Mouse (Mus musculus) embryonic facial prominence, embryonic 10.5 days (tissue): ENCODE results near the gene Klhdc10. TPM values are rescaled to one million over a fixed set of nuclear protein-coding genes. Genes with fewer than 3 reads are reported as not detected.

Experiments
- DNase-seq: peaks from one replicate; pipeline ENCODE4 v3.0.0-alpha.2; 2017; ENCODE audit warnings: low spot score
- H3K27ac ChIP-seq: fragments of 300-500 bp; sonication (generic); replicated peaks from 2 replicates; pipeline ENCODE4 v1.5.1; 2016; ENCODE audit warnings: mild to moderate bottlenecking
- H3K27me3 ChIP-seq: fragments of 300-500 bp; sonication (generic); replicated peaks from 2 replicates; pipeline ENCODE4 v1.6.1; 2016; ENCODE audit warnings: low read depth, mild to moderate bottlenecking; ENCODE audit not compliant: poor library complexity, severe bottlenecking
- H3K36me3 ChIP-seq: fragments of 300-500 bp; sonication (generic); replicated peaks from 2 replicates; pipeline ENCODE4 v1.6.1; 2016; ENCODE audit warnings: mild to moderate bottlenecking, moderate library complexity
- H3K4me1 ChIP-seq: fragments of 300-500 bp; sonication (generic); 2 replicates; pipeline ENCODE4 v1.6.1; 2016
- H3K4me3 ChIP-seq: fragments of 300-500 bp; sonication (generic); 2 replicates; pipeline ENCODE4 v1.5.1; 2016; ENCODE audit warnings: mild to moderate bottlenecking, moderate library complexity
- H3K9me3 ChIP-seq: fragments of 300-500 bp; sonication (generic); 2 replicates; pipeline ENCODE4 v1.6.1; 2016; ENCODE audit warnings: mild to moderate bottlenecking
- WGBS: fragments of 180-500 bp; shearing (Covaris S2); methylation state at CpG from one replicate; pipeline ENCODE4 v1.1.7; 2016; 5-methylcytosine and 5-hydroxymethylcytosine counted together
- polyA plus RNA-seq: library from polyadenylated mRNA; unstranded; fragments of >200 nt; fragmentation: Nextera tagmentation; extraction: Ambion mirVana; gene quantifications from 2 replicates; pipeline ENCODE4 v1.2.1, GENCODE M21; 2016

Gene Klhdc10
- polyA plus RNA-seq, 1 experiment from 2014 or later: 37.3 TPM

- H3K36me3 ChIP-seq: peaks cover 18% of the 10 kb centered on the region
- peak overlapping the region; percentile 99 for H3K27ac ChIP-seq
- WGBS: 5% methylated on average over 40 of the region's 40 CpGs
- peak; percentile 87 for DNase-seq
- peaks cover 4% of the 10 kb centered on the region; the same call in 1 of the 2 replicates for H3K9me3 ChIP-seq
- peak overlapping the region; percentile 59 for H3K4me3 ChIP-seq
- peaks cover 57% of the 10 kb centered on the region for H3K4me1 ChIP-seq
- H3K27me3 ChIP-seq: peaks cover 12% of the 10 kb centered on the region
Measured at GRCm38 (mm10) chr6:30459811-30460749, 58.4 kb downstream of the Klhdc10 start.

- 12% methylated on average over 19 of the region's 19 CpGs for WGBS
- peaks cover 12% of the 10 kb centered on the region for H3K27me3 ChIP-seq
- H3K9me3 ChIP-seq: no peaks in the 10 kb centered on the region
- peaks cover 57% of the 10 kb centered on the region for H3K4me1 ChIP-seq
- peaks cover 10% of the 10 kb centered on the region for H3K36me3 ChIP-seq
- peak overlapping the region; percentile 59 for H3K4me3 ChIP-seq
- DNase-seq: peak; percentile 93
- H3K27ac ChIP-seq: peak overlapping the region; percentile 99
Measured at GRCm38 (mm10) chr6:30460750-30461446, 59.2 kb downstream of the Klhdc10 start.

- H3K36me3 ChIP-seq: 0 out of 2 replicates have a peak, but pooled peaks cover 3% of the 10 kb centered on the region
- WGBS: 84% methylated on average over 13 of the region's 13 CpGs
- H3K27ac ChIP-seq: peak overlapping the region; percentile 99
- no peak for DNase-seq
- no peaks in the 10 kb centered on the region for H3K9me3 ChIP-seq
- peaks cover 62% of the 10 kb centered on the region for H3K4me1 ChIP-seq
- H3K4me3 ChIP-seq: no peak overlapping the region
- peaks cover 12% of the 10 kb centered on the region for H3K27me3 ChIP-seq
Measured at GRCm38 (mm10) chr6:30461755-30462344, 60.2 kb downstream of the Klhdc10 start.

GRCm38 (mm10) chr6:30462822-30463221, 61.2 kb downstream of the Klhdc10 start:
- H3K9me3 ChIP-seq: no peaks in the 10 kb centered on the region
- WGBS: 26% methylated on average over 7 of the region's 7 CpGs
- H3K27me3 ChIP-seq: peaks cover 12% of the 10 kb centered on the region
- H3K4me1 ChIP-seq: peaks cover 69% of the 10 kb centered on the region
- H3K4me3 ChIP-seq: no peak overlapping the region
- no peaks in the 10 kb centered on the region for H3K36me3 ChIP-seq
- peak; percentile 42 for DNase-seq
- H3K27ac ChIP-seq: peak overlapping the region; percentile 99

GRCm38 (mm10) chr6:30465586-30465985, 63.9 kb downstream of the Klhdc10 start:
- Histone ChIP-seq H3K4me1 (peaks cover 68% of the 10 kb centered on the region), H3K36me3 (0 out of 2 replicates have a peak, but pooled peaks cover 2% of the 10 kb centered on the region), H3K9me3 (peaks cover 2% of the 10 kb centered on the region), H3K27ac (0 out of 2 replicates have a peak overlapping the region, but pooled peaks have one; percentile 14), H3K27me3 (peaks cover 12% of the 10 kb centered on the region), H3K4me3 (no peak overlapping the region)
- WGBS: 88% methylated on average over 11 of the region's 11 CpGs
- no peak for DNase-seq

GRCm38 (mm10) chr6:30468058-30468457, 66.4 kb downstream of the Klhdc10 start:
- peaks cover 43% of the 10 kb centered on the region for H3K4me1 ChIP-seq
- H3K9me3 ChIP-seq: peaks cover 3% of the 10 kb centered on the region
- H3K27me3 ChIP-seq: peaks cover 12% of the 10 kb centered on the region
- 0 out of 2 replicates have a peak, but pooled peaks cover 3% of the 10 kb centered on the region for H3K36me3 ChIP-seq
- 59% methylated on average over 1 of the region's 1 CpGs for WGBS
- no peak overlapping the region for H3K4me3 ChIP-seq
- no peak for DNase-seq
- peak overlapping the region; percentile 68 for H3K27ac ChIP-seq

GRCm38 (mm10) chr6:30468684-30469083, 67.0 kb downstream of the Klhdc10 start:
- Histone ChIP-seq H3K27me3 (peaks cover 11% of the 10 kb centered on the region), H3K4me3 (no peak overlapping the region), H3K36me3 (0 out of 2 replicates have a peak, but pooled peaks cover 3% of the 10 kb centered on the region), H3K9me3 (peaks cover 3% of the 10 kb centered on the region), H3K27ac (peak overlapping the region; percentile 74), H3K4me1 (peaks cover 38% of the 10 kb centered on the region)
- peak; percentile 44 for DNase-seq
- 50% methylated on average over 12 of the region's 12 CpGs for WGBS

- Histone ChIP-seq H3K4me3 (no peak overlapping the region), H3K27me3 (peaks cover 4% of the 10 kb centered on the region; the same call in 1 of the 2 replicates), H3K27ac (peak overlapping the region; percentile 74), H3K4me1 (peaks cover 32% of the 10 kb centered on the region), H3K9me3 (peaks cover 3% of the 10 kb centered on the region), H3K36me3 (0 out of 2 replicates have a peak, but pooled peaks cover 3% of the 10 kb centered on the region)
- 87% methylated on average over 12 of the region's 12 CpGs for WGBS
- no peak for DNase-seq
Measured at GRCm38 (mm10) chr6:30469370-30469769, 67.7 kb downstream of the Klhdc10 start.

GRCm38 (mm10) chr6:30471706-30472105, 70.0 kb downstream of the Klhdc10 start:
- DNase-seq: no peak
- WGBS: 68% methylated on average over 3 of the region's 3 CpGs

GRCm38 (mm10) chr6:30476025-30476765, 74.5 kb downstream of the Klhdc10 start:
- H3K4me3 ChIP-seq: no peak overlapping the region
- WGBS: 75% methylated on average over 10 of the region's 10 CpGs
- no peaks in the 10 kb centered on the region; the same call in 1 of the 2 replicates for H3K9me3 ChIP-seq
- H3K27me3 ChIP-seq: no peaks in the 10 kb centered on the region
- no peak for DNase-seq
- H3K36me3 ChIP-seq: peaks cover 47% of the 10 kb centered on the region
- H3K27ac ChIP-seq: no peak overlapping the region
- no peaks in the 10 kb centered on the region; the same call in none of the 2 replicates for H3K4me1 ChIP-seq

More at GRCm38 (mm10) chr6:30471706-30472105, 70.0 kb downstream of the Klhdc10 start:
- Histone ChIP-seq H3K4me1 (peaks cover 23% of the 10 kb centered on the region), H3K36me3 (0 out of 2 replicates have a peak, but pooled peaks cover 4% of the 10 kb centered on the region), H3K9me3 (peaks cover 3% of the 10 kb centered on the region), H3K4me3 (no peak overlapping the region), H3K27me3 (no peaks in the 10 kb centered on the region), H3K27ac (no peak overlapping the region; the same call in 1 of the 2 replicates)

GRCm38 (mm10) chr6:30477210-30477714, 75.6 kb downstream of the Klhdc10 start:
- Histone ChIP-seq H3K36me3 (peaks cover 57% of the 10 kb centered on the region), H3K4me3 (no peak overlapping the region), H3K27me3 (no peaks in the 10 kb centered on the region), H3K4me1 (no peaks in the 10 kb centered on the region; the same call in 1 of the 2 replicates), H3K27ac (no peak overlapping the region), H3K9me3 (no peaks in the 10 kb centered on the region)
- WGBS: 89% methylated on average over 8 of the region's 8 CpGs
- DNase-seq: no peak
